Mouse (Mus musculus) right cerebral cortex, postnatal 10 days (tissue): ENCODE results near the gene Glud1.

Experiments used
- DNase-seq, 2 experiments: peaks; one replicate each; pipeline ENCODE4 v3.0.0; 2021; ENCODE audit warnings: low spot score in 2 of 2

The Glud1 gene

GRCm38 (mm10) chr14:34378560-34379331 is 68.2 kb downstream of the Glud1 start:
- no peak for DNase-seq

GRCm38 (mm10) chr14:34382921-34383704 is 72.6 kb downstream of the Glud1 start:
- DNase-seq: no peak

DNA sequence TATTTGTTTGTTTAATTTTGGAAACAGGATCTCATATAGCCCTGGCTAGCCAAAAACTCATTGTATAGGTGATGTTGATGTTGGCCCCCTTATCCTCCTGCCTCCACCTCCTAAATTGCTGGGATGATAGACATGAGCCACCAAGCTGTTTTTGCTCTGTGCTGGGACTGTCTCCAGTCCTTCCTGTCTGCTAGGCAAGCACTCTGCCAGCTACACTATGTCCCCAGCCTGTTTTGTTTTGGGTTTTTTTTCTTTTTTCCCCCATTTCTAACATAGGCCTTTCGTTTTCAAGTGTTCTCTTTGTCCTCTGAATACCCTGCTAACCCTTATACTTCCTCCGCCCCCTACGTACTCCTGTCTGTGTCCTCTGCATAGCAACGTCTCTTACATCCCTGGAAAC is 82.8 kb downstream of the Glud1 start:
- no peak for DNase-seq
